Mouse (Mus musculus) MEL (cell line): ENCODE measurements around the gene Msantd1.

Experiments used
- CTCF ChIP-seq, 3 experiments: IDR thresholded peaks in 2 of 3; conservative IDR thresholded peaks in 1 of 3; 2 replicates each; pipeline ENCODE4 v1.5.1; 2011 to 2012; ENCODE audit warnings: low read length in 3 of 3, low read depth in 2 of 3, mild to moderate bottlenecking in 2 of 3, improper control_type of control experiment in 1 of 3, inconsistent platforms in 1 of 3, mixed read lengths in 1 of 3, moderate library complexity in 1 of 3; ENCODE audit not compliant: control insufficient read depth in 1 of 3, insufficient read depth in 1 of 3, poor library complexity in 1 of 3, severe bottlenecking in 1 of 3
- POLR2A ChIP-seq, 2 experiments: IDR thresholded peaks; 2 replicates each; pipeline ENCODE4 v1.6.1; 2011 to 2012; ENCODE audit warnings: low read length in 2 of 2, mild to moderate bottlenecking in 2 of 2, control low read depth in 1 of 2, improper control_type of control experiment in 1 of 2, low read depth in 1 of 2, moderate library complexity in 1 of 2; ENCODE audit not compliant: control insufficient read depth in 1 of 2, insufficient read depth in 1 of 2, poor library complexity in 1 of 2

GRCm38 (mm10) chr5:34943428-34943827, 35.6 kb downstream of the Msantd1 start:
- no peak for TF ChIP-seq POLR2A (IDR thresholded peaks at IDR 0.05; ENCODE audit: control insufficient read depth in 1 of 2, insufficient read depth in 1 of 2, low read depth in 1 of 2, low read length in 2 of 2, poor library complexity in 1 of 2)
- TF ChIP-seq CTCF (IDR thresholded peaks at IDR 0.05 in 2 of 3, conservative IDR thresholded peaks at IDR 0.05 in 1 of 3; ENCODE audit: control insufficient read depth in 1 of 3, insufficient read depth in 1 of 3, low read depth in 2 of 3, low read length in 3 of 3, poor library complexity in 1 of 3, severe bottlenecking in 1 of 3), result no peak
